Mouse (Mus musculus) telencephalon, adult 2 months (tissue): ENCODE data around the gene Kalrn.
A peak's percentile ranks its signal among the peaks of the same experiment; 100 is the strongest.

Experiments
- DNase-seq: peaks from one replicate; pipeline ENCODE4 v3.0.0-alpha.2; 2011; ENCODE audit warnings: low read depth, low spot score

Gene Kalrn

DNA sequence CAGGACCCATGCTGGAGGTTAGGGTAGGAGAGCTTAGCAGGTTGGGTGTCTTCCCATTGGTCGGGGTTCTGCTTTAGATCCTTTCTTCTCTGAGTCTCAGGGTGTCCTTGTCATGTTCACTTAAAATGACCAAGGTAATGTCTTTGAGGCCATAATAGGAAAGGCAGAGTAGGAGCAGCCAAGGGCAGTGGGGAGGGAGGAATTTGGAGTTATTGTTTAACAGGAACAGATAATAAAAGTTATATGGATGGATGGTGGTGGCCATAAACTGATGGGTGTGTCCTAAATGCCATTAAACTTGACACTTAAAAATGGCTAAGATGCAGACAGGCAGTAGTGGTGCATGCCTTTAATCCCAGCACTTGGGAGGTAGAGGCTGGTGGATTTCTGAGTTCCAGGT lies 584.2 kb downstream of the Kalrn start:
- DNase-seq, result no peak

GRCm38 (mm10) chr16:33988358-33989012 lies 584.8 kb downstream of the Kalrn start:
- DNase-seq, result no peak

GRCm38 (mm10) chr16:33986993-33987392 lies 586.3 kb downstream of the Kalrn start:
- no peak for DNase-seq

GRCm38 (mm10) chr16:33985372-33985771 lies 588.0 kb downstream of the Kalrn start:
- DNase-seq, result no peak

- DNase-seq, result no peak
These were observed 589.6 kb downstream of the Kalrn start for GRCm38 (mm10) chr16:33983712-33984111.

DNA sequence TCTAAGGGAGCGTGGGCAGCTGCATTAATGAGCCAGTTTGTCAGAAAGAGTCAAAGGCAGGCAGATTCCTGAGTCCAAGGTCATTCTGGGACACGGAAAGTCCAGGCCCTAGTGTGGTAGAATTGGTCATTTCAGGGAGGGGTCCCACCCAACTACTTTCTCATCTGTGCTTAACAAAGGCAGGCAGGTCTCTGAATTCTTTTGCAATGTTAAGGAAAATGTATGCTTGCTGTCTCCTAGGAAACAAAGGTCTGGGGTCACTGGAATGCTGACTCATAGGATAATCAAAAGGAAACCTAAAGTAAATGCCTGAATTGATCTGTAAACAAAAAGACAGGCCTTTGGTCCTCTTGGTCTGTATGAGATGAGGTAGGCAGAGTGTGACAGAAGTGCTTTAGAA lies 593.5 kb downstream of the Kalrn start:
- DNase-seq, result no peak

DNA sequence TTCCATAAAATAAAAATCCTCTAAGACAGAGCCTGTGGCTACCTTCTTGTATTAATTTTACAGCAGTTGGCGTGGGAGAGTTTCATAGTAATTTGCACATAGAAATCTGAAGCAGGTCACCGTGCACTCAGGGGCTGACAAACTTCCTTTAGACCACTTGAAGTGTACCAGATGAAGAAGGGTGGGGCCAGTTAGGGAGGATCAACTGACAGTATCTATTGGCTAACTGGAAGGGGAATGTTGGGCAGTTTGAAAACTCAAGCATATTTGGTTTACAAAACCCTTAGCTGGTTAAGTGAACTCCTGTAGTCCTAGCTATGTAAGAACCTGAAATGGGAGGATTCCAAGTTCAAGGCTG lies 606.1 kb downstream of the Kalrn start:
- DNase-seq, result no peak

- DNase-seq, result peak; percentile 38
These were observed 606.6 kb downstream of the Kalrn start, which contains the start of gene Umps for GRCm38 (mm10) chr16:33966538-33967282. Gene Umps (minus strand): TSS chr16:33967038.

- DNase-seq, result no peak
These were observed 607.3 kb downstream of the Kalrn start for GRCm38 (mm10) chr16:33965878-33966537.

DNA sequence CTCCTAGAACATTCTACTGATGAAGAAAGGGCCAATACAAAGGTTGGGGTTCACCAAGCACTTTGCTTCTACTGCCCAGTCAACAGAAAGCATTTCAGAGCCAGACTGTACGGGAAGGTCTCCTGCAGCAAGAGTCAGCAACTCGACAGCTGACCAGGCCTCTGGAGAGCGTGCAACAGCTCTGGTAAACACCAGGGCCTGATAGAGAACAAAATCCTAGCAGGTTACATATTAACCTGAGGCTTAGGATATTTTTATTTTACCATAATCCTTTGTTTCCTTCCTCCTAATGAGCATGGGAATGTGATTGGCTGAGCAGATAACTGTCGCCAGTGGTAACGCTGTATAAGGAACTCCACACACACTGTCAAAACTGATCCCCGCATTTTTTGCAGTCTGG lies 609.8 kb downstream of the Kalrn start:
- DNase-seq, result no peak

- no peak for DNase-seq
These were observed 618.5 kb downstream of the Kalrn start for GRCm38 (mm10) chr16:33954793-33955192.

DNA sequence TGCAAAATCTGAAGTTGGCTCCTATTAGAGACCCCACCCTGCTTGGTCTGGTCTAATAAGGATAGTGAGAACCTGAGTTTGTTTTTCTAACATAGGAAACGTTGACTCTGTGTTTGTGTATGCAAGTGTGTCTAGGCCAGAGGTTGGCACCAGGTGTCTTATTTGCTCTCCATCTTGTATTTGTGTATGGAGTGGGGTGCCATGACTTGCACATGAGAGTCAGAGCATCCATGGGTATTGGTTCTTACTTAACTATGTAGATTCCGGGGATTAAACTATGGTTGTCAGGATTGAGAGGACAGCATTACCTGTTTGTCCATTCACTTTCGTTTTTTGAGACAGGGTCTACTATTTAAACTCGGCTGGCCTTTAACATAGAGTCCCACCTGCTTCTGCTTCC lies 620.3 kb downstream of the Kalrn start:
- DNase-seq, result no peak

GRCm38 (mm10) chr16:33950830-33951229 lies 622.5 kb downstream of the Kalrn start:
- no peak for DNase-seq

- DNase-seq, result no peak
These were observed 622.9 kb downstream of the Kalrn start for GRCm38 (mm10) chr16:33950386-33950785.

DNA sequence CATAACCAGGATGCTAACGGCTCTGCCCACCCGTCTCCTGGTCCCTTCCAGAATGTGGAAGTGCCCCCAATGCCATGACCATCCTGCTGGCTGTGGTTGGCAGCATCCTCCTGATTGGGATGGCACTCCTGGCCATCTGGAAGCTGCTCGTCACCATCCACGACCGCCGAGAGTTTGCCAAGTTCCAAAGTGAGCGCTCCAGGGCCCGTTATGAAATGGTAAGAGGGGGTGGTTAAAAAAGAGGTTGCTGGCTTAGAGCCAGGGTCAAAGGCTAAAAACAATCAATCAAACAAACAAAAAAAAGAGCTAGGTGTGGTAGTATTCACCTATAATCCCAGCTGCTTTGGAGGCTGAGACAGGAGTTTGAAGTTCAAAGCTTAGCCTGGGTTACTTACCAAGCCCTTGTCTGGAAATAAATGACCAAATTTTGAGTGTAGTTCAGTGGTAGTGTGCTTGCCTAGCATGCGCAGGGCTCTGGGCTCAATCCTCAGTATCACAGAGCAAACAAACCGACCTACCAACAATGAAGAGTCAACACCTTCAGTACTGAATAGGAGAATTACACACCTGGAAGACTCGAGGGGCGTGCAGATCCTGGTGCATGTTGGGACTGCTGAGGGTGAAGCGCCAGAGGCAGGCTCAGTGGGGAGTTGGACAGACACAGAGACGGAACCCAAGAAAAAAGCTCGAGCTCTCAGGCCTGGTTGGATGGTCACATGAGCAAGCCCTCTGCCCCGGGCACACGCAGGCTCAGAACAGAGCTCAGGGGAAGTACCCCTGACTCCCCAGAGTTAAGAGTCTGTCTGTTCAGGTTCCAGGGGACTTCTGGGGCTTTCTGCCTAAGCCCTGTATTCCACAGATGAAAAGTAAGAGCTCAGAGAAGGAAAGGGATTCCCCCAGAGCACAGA lies 625.4 kb downstream of the Kalrn start:
- DNase-seq, result no peak

DNA sequence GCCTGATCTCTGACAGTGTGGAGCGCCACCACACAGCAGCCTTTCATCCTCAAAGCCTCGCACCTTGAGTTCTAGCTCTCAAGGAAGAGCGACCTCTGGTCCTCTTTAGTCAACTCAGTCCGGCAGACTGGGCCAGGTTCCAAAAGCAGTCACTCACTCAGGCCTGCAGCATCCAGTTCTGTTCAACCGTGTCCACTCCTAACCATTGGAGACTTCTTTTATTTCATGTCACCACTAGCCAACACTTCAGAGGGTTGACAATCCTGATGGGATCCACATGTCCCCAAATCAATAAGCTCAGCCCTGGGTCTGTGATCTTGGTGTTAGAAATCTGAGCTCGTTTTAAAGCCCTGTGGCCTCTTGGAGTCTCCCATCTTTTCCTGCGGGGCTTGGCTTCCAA lies 627.3 kb downstream of the Kalrn start:
- DNase-seq, result no peak

- no peak for DNase-seq
These were observed 628.6 kb downstream of the Kalrn start for GRCm38 (mm10) chr16:33944772-33945171.

DNA sequence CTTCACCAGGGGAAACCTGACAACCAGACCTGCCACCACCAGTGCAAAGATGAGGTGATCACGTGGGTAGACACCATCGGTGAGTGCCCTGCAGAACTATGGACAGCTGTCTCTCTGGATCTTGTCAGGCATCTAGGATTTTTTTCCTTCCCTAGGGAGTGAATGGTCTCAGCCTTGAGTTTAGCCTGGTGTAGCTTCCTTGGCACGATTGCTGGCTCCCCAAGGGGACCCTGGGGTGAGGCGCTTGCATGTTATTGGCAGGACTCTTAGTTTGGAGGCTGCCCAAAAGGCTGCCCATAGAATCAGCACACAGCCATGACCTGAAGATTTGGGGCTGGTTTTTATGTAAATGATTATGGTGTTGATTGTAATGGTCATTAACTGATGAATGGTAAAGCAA lies 629.2 kb downstream of the Kalrn start:
- no peak for DNase-seq

DNA sequence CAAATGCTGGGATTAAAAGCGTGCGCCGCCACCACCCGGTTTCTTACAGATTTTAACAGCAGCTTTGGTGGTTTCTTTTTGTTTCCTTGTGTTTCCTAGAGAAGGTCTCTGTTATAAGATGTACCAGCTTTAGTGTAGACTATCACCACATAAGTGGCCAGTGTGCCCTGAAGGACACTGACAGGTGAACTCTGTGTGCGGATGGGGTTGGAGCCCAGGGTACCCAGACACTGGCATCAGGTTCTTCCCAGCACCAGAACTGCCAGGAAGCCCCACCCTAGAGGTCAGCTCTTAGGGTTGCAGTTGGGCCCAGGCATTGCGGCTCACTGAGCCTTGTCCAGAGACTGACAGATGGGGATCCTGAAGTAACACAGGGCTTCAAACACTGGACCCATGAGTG lies 629.9 kb downstream of the Kalrn start:
- DNase-seq, result no peak

DNA sequence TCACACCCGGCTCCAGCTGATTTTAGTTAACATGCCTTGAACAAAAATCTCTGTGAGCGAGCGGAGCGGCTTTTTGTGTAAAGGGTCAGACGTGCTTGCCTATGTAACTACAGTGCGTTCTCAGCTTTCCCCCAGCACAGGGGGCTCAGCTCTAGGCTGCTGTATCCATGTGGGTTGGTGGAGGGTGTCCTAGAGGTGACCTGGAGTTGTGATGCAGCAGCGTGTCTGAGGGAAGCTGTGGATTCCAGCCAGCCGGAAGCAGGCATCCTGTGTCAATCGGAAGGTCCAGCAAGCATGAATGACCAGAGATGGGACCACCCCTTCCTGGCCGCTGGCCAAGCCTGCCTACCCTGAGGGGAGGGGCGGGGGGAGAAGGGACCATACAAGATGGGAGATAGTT lies 631.0 kb downstream of the Kalrn start:
- DNase-seq, result no peak

DNA sequence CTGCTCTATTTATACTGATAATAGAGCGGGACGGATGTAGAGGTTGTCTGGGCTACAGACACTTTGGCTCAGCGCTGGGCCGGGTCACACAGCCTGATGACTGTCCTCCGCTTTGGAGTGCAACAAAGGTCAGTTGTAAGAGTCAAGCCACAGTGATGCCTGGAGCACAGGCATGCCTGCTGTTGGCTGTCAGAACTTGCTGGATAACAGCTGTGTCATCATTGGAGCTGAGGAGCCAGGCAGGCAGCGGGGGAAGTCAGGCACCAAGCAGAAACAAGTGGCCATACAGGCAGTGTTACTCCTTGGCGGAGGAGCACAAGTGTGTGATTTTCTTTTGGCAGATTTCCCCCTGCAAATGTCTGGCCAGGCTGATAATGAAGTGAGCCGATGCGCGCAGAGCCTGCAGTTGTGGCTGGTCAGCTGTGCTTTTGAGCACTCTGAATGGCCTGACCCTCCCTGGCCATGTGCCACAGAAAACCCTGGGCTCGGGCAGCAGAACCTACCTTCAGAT lies 632.0 kb downstream of the Kalrn start:
- peak; percentile 24 for DNase-seq

GRCm38 (mm10) chr16:33940095-33940494 lies 633.2 kb downstream of the Kalrn start:
- DNase-seq, result no peak
